In the genomic region with DNA sequence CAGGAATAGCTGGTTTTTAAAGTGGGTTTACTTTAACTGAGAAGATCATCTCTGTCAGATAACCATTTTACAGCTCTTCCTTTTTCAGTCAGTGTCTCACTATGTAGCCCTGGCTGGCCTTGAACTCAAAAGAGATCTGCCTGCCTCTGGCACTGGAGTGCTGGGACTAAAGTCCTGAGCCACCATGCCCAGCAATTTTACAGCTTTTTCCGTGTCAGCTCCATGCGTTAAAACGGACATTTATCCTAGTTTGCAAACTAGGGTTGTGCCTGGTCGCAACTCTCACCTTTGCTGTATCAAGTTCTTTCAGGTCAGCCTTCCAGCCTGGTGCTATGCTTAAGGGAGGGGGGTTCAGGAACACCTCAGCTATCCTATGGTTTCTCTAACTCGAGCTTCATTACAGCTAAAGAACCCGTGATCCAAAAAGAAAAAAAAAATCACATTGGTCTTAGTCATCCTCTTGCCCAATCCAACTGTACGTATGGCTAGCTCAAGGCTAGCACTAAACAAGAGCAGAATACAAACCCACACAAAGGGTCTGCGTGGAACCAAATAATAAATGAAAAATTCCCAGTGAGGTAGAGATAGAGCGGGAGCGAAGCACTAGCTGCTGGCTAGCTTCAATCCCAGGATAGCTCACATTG, we compare ENCODE assay signal across 8 mouse cellular contexts. TPM values are rescaled to one million over a fixed set of nuclear protein-coding genes. Genes with fewer than 3 reads are reported as not detected.
DNase-seq lines count a peak whose midpoint lies in the region; ATAC-seq and TF ChIP-seq lines count a peak whose summit lies in the region.

No protein-coding gene starts in this region.

- DNase-seq in kidney, postnatal 25 days, result no peak
- DNase-seq in embryo, embryonic 9.5 days (ENCODE audit: extremely low spot score), result no peak
- no peak for DNase-seq in layer of hippocampus, adult 9-10 months (ENCODE audit: low spot score)
- no peak for DNase-seq in embryo, embryonic 11 days

- 36% methylated on average over 10 of the region's 10 CpGs for WGBS in kidney, embryonic 14.5 days
- 32% methylated on average over 10 of the region's 10 CpGs for WGBS in hindbrain, embryonic 16.5 days
- WGBS in midbrain, embryonic 16.5 days, result 32% methylated on average over 10 of the region's 10 CpGs

- no peak for TF ChIP-seq CTCF in bone marrow macrophage, adult 2 months (IDR thresholded peaks at IDR 0.05; ENCODE audit: low read depth, low read length)

- H3K4me2 ChIP-seq in kidney, embryonic 14.5 days (replicated peaks; ENCODE audit: low read depth, low read length), result peak overlapping the region; percentile 51
- H3K4me2 ChIP-seq in hindbrain, embryonic 16.5 days (ENCODE audit: low read length), result peak overlapping the region; percentile 52
- peak overlapping the region; percentile 66 for H3K4me2 ChIP-seq in midbrain, embryonic 16.5 days (ENCODE audit: low read length)

- TF ChIP-seq POLR2A in bone marrow macrophage, adult 2 months (IDR thresholded peaks at IDR 0.05; ENCODE audit: borderline replicate concordance, low read depth, low read length), result no peak

- no peaks in the 10 kb centered on the region for H3K27me3 ChIP-seq in kidney, embryonic 14.5 days (ENCODE audit: control insufficient read depth, insufficient read depth, low read length)
- H3K27me3 ChIP-seq in hindbrain, embryonic 16.5 days (replicated peaks; ENCODE audit: control insufficient read depth, insufficient read depth, low read length), result no peaks in the 10 kb centered on the region
- H3K27me3 ChIP-seq in midbrain, embryonic 16.5 days (ENCODE audit: control insufficient read depth, insufficient read depth, low read depth, low read length), result no peaks in the 10 kb centered on the region

- H3K9ac ChIP-seq in kidney, embryonic 14.5 days (ENCODE audit: low read depth, low read length), result peak overlapping the region; percentile 56
- peak overlapping the region; percentile 53 for H3K9ac ChIP-seq in hindbrain, embryonic 16.5 days (ENCODE audit: low read depth, low read length)
- peak overlapping the region; percentile 58 for H3K9ac ChIP-seq in midbrain, embryonic 16.5 days (ENCODE audit: low read depth, low read length)

- no peak for ATAC-seq in kidney, embryonic 14.5 days (ENCODE audit: low FRiP score, low TSS enrichment)
- no peak for ATAC-seq in hindbrain, embryonic 16.5 days
- peak; percentile 5; the same call in 1 of the 2 replicates for ATAC-seq in midbrain, embryonic 16.5 days

- H3K36me3 ChIP-seq in kidney, embryonic 14.5 days (ENCODE audit: control insufficient read depth, insufficient read depth, low read length), result no peaks in the 10 kb centered on the region; the same call in 1 of the 2 replicates
- no peaks in the 10 kb centered on the region for H3K36me3 ChIP-seq in hindbrain, embryonic 16.5 days (ENCODE audit: control insufficient read depth, insufficient read depth, low read length)
- H3K36me3 ChIP-seq in midbrain, embryonic 16.5 days (ENCODE audit: control insufficient read depth, insufficient read depth, low read length), result no peaks in the 10 kb centered on the region; the same call in 1 of the 2 replicates

- peak overlapping the region; percentile 57 for H3K4me3 ChIP-seq in kidney, embryonic 14.5 days (ENCODE audit: low read length)
- H3K4me3 ChIP-seq in bone marrow macrophage, adult 2 months (ENCODE audit: insufficient read depth, low read length), result peak overlapping the region; percentile 97
- peak overlapping the region; percentile 53 for H3K4me3 ChIP-seq in hindbrain, embryonic 16.5 days (ENCODE audit: low read length)
- peak overlapping the region; percentile 51 for H3K4me3 ChIP-seq in midbrain, embryonic 16.5 days (ENCODE audit: low read depth, low read length)

- H3K9me3 ChIP-seq in kidney, embryonic 14.5 days (ENCODE audit: control insufficient read depth, low read length), result no peaks in the 10 kb centered on the region
- H3K9me3 ChIP-seq in hindbrain, embryonic 16.5 days (ENCODE audit: control insufficient read depth, low read length), result no peaks in the 10 kb centered on the region
- no peaks in the 10 kb centered on the region for H3K9me3 ChIP-seq in midbrain, embryonic 16.5 days (replicated peaks; ENCODE audit: control insufficient read depth, low read length, poor library complexity, severe bottlenecking)

- H3K4me1 ChIP-seq in kidney, embryonic 14.5 days (ENCODE audit: control insufficient read depth, insufficient read depth, low read length), result no peaks in the 10 kb centered on the region
- peaks cover 12% of the 10 kb centered on the region for H3K4me1 ChIP-seq in bone marrow macrophage, adult 2 months (ENCODE audit: control insufficient read depth, insufficient read depth, low read length)
- no peaks in the 10 kb centered on the region for H3K4me1 ChIP-seq in hindbrain, embryonic 16.5 days (ENCODE audit: control insufficient read depth, insufficient read depth, low read depth, low read length)
- H3K4me1 ChIP-seq in midbrain, embryonic 16.5 days (ENCODE audit: control insufficient read depth, insufficient read depth, low read length), result peaks cover 17% of the 10 kb centered on the region

- no peak overlapping the region for H3K27ac ChIP-seq in kidney, embryonic 14.5 days (ENCODE audit: low read depth, low read length)
- peak overlapping the region; percentile 99 for H3K27ac ChIP-seq in bone marrow macrophage, adult 2 months (ENCODE audit: insufficient read depth, low read depth, low read length)
- H3K27ac ChIP-seq in hindbrain, embryonic 16.5 days (ENCODE audit: low read depth, low read length), result peak overlapping the region; percentile 67
- peak overlapping the region; percentile 68 for H3K27ac ChIP-seq in midbrain, embryonic 16.5 days (ENCODE audit: low read length)

RNA-seq across cellular contexts. Expression of gene Gla, which starts 0.9 kb away (rescaled TPM):
- 5.0 and 6.3 TPM in 2 replicates for polyA plus RNA-seq in kidney, embryonic 14.5 days (2014; fragmentation: Nextera tagmentation; extraction: Ambion mirVana)
- 50.1 and 57.5 TPM in 2 replicates for polyA plus RNA-seq in bone marrow macrophage, adult 2 months (2012; ENCODE audit: insufficient read depth, insufficient read length, missing spikeins)
- 3.9 and 4.7 TPM in 2 replicates for polyA plus RNA-seq in hindbrain, embryonic 16.5 days (2015; fragmentation: Nextera tagmentation; extraction: Ambion mirVana)
- polyA plus RNA-seq in midbrain, embryonic 16.5 days (2015; fragmentation: Nextera tagmentation; extraction: Ambion mirVana), result 3.2 and 3.8 TPM in 2 replicates

RNA-seq across cellular contexts. Expression of gene Hnrnph2, which starts 0.9 kb away (rescaled TPM):
- 91.6 and 99.6 TPM in 2 replicates for polyA plus RNA-seq in kidney, embryonic 14.5 days (2014; fragmentation: Nextera tagmentation; extraction: Ambion mirVana)
- 105 TPM in 2 replicates for polyA plus RNA-seq in bone marrow macrophage, adult 2 months (2012; ENCODE audit: insufficient read depth, insufficient read length, missing spikeins)
- polyA plus RNA-seq in hindbrain, embryonic 16.5 days (2015; fragmentation: Nextera tagmentation; extraction: Ambion mirVana), result 140 and 141 TPM in 2 replicates
- polyA plus RNA-seq in midbrain, embryonic 16.5 days (2015; fragmentation: Nextera tagmentation; extraction: Ambion mirVana), result 143 and 151 TPM in 2 replicates

RNA-seq across cellular contexts. Expression of gene Rpl36a, which starts 14.6 kb away (rescaled TPM):
- polyA plus RNA-seq in kidney, embryonic 14.5 days (2014; fragmentation: Nextera tagmentation; extraction: Ambion mirVana), result 515 and 711 TPM in 2 replicates
- 520 and 660 TPM in 2 replicates for polyA plus RNA-seq in bone marrow macrophage, adult 2 months (2012; ENCODE audit: insufficient read depth, insufficient read length, missing spikeins)
- 142 and 149 TPM in 2 replicates for polyA plus RNA-seq in hindbrain, embryonic 16.5 days (2015; fragmentation: Nextera tagmentation; extraction: Ambion mirVana)
- 144 and 152 TPM in 2 replicates for polyA plus RNA-seq in midbrain, embryonic 16.5 days (2015; fragmentation: Nextera tagmentation; extraction: Ambion mirVana)

RNA-seq across cellular contexts. Expression of gene Btk, which starts 16.7 kb away (rescaled TPM):
- polyA plus RNA-seq in kidney, embryonic 14.5 days (2014; fragmentation: Nextera tagmentation; extraction: Ambion mirVana), result 0.31 and 0.41 TPM in 2 replicates
- polyA plus RNA-seq in bone marrow macrophage, adult 2 months (2012; ENCODE audit: insufficient read depth, insufficient read length, missing spikeins), result 73.8 and 74.3 TPM in 2 replicates
- 0.48 and 0.51 TPM in 2 replicates for polyA plus RNA-seq in hindbrain, embryonic 16.5 days (2015; fragmentation: Nextera tagmentation; extraction: Ambion mirVana)
- 0.26 and 0.36 TPM in 2 replicates for polyA plus RNA-seq in midbrain, embryonic 16.5 days (2015; fragmentation: Nextera tagmentation; extraction: Ambion mirVana)

RNA-seq across cellular contexts. Expression of gene Timm8a1, which starts 58.4 kb away (rescaled TPM):
- 92.6 and 104 TPM in 2 replicates for polyA plus RNA-seq in kidney, embryonic 14.5 days (2014; fragmentation: Nextera tagmentation; extraction: Ambion mirVana)
- 6.9 and 7.4 TPM in 2 replicates for polyA plus RNA-seq in bone marrow macrophage, adult 2 months (2012; ENCODE audit: insufficient read depth, insufficient read length, missing spikeins)
- polyA plus RNA-seq in hindbrain, embryonic 16.5 days (2015; fragmentation: Nextera tagmentation; extraction: Ambion mirVana), result 48.0 and 53.0 TPM in 2 replicates
- 40.7 and 40.8 TPM in 2 replicates for polyA plus RNA-seq in midbrain, embryonic 16.5 days (2015; fragmentation: Nextera tagmentation; extraction: Ambion mirVana)
